Mouse (Mus musculus): Measurements from ENCODE around the gene Esr1.

GRCm38 (mm10) chr10:4623319-4623718 is 11.9 kb downstream of the Esr1 start:
- TF ChIP-seq CTCF (IDR thresholded peaks at IDR 0.05; ENCODE audit: borderline replicate concordance, insufficient read depth, low read length) (no peak), POLR2A (IDR thresholded peaks at IDR 0.05; ENCODE audit: low read depth, low read length) (no peak)

All from embryonic fibroblast, embryonic 13.5 days (primary cell).